Mouse (Mus musculus): ENCODE results near the gene Cldn2. TPM values are rescaled to one million over a fixed set of nuclear protein-coding genes. Genes with fewer than 3 reads are reported as not detected.

Cldn2 gene
- total and polyA plus RNA-seq, 2 experiments, result 22.4 to 59.2 TPM

GRCm38 (mm10) chrX:139774309-139775083 lies 26.1 kb upstream of the Cldn2 start:
- H3K27ac ChIP-seq (replicated peaks; ENCODE audit: insufficient read depth, low read depth, low read length), result no peak overlapping the region
- peaks cover 6% of the 10 kb centered on the region for H3K4me1 ChIP-seq (ENCODE audit: control insufficient read depth, insufficient read depth, low read length)
- H3K9ac ChIP-seq (ENCODE audit: low read depth, low read length), result no peak overlapping the region
- H3K79me2 ChIP-seq (ENCODE audit: control insufficient read depth, insufficient read depth, low read length), result no peaks in the 10 kb centered on the region
- H3K4me3 ChIP-seq (ENCODE audit: insufficient read depth, low read depth, low read length), result no peak overlapping the region
- no peaks in the 10 kb centered on the region for H3K27me3 ChIP-seq (ENCODE audit: control insufficient read depth, insufficient read depth, low read length)
- WGBS, result 18% methylated on average over 18 of the region's 18 CpGs
- DNase-seq (ENCODE audit: extremely low read depth, low read depth, low spot score), result peak; percentile 61
- TF ChIP-seq POLR2A (IDR thresholded peaks at IDR 0.05; ENCODE audit: extremely low read depth, insufficient read depth, low read length) (no peak), CTCF (IDR thresholded peaks at IDR 0.05; ENCODE audit: low read depth, low read length) (peak; percentile 60)
- no peaks in the 10 kb centered on the region for H3K36me3 ChIP-seq (ENCODE audit: control insufficient read depth, insufficient read depth, low read length)

DNA sequence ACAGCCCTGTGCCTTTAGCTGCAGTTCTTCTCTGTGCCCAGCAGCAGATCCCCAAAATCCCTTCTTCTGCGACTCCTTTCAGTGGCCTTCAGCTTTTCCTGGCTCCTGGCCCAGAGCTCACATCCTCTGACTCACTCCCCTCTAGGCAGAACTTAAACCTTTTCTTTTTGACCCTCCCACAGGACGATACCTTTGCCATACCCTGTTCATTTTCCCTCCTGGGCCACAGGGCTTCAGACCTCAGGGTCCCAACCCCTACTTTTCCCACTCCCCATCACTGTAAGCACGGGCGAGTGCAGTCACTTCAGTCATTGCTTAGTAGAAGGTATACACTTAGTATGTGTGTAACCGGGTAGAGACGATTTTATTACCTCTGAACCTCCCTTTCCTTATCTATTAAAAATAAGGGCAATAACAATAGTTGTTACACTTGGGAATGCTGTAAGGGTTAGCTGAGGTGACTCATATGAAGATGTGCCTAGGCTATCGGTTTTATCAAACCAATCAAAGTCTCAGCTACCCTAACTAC lies 25.5 kb upstream of the Cldn2 start:
- Histone ChIP-seq H3K4me3 (ENCODE audit: insufficient read depth, low read depth, low read length) (no peak overlapping the region), H3K9ac (ENCODE audit: low read depth, low read length) (no peak overlapping the region), H3K27me3 (ENCODE audit: control insufficient read depth, insufficient read depth, low read length) (no peaks in the 10 kb centered on the region), H3K4me1 (ENCODE audit: control insufficient read depth, insufficient read depth, low read length) (peaks cover 11% of the 10 kb centered on the region), H3K36me3 (ENCODE audit: control insufficient read depth, insufficient read depth, low read length) (no peaks in the 10 kb centered on the region), H3K27ac (replicated peaks; ENCODE audit: insufficient read depth, low read depth, low read length) (no peak overlapping the region), H3K79me2 (ENCODE audit: control insufficient read depth, insufficient read depth, low read length) (no peaks in the 10 kb centered on the region)
- no peak for DNase-seq (ENCODE audit: extremely low read depth, low read depth, low spot score)
- 75% methylated on average over 7 of the region's 7 CpGs for WGBS
- TF ChIP-seq CTCF (IDR thresholded peaks at IDR 0.05; ENCODE audit: low read depth, low read length) (no peak), POLR2A (IDR thresholded peaks at IDR 0.05; ENCODE audit: extremely low read depth, insufficient read depth, low read length) (no peak)

DNA sequence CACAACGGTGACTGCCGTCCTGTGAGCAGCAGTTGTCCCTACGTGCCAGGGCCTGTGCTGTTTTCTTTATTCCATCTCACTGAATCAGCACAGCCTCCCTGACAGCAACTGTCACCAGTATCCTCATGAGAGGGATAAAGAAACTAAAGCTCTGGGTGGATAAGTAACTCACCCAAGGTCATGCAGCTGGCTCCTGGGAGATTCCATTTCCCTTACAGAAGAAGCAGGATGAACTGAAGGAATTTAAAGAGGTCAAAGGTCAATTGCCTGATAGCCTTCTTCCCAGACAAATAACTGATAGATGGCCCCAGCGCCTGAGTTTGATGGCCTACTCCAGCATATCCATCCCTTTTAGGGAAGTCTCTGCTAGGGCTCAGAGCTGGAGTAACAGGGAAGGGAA lies 23.3 kb upstream of the Cldn2 start:
- no peaks in the 10 kb centered on the region for H3K27me3 ChIP-seq (ENCODE audit: control insufficient read depth, insufficient read depth, low read length)
- H3K4me1 ChIP-seq (ENCODE audit: control insufficient read depth, insufficient read depth, low read length), result peaks cover 25% of the 10 kb centered on the region
- no peaks in the 10 kb centered on the region for H3K36me3 ChIP-seq (ENCODE audit: control insufficient read depth, insufficient read depth, low read length)
- no peaks in the 10 kb centered on the region for H3K79me2 ChIP-seq (ENCODE audit: control insufficient read depth, insufficient read depth, low read length)
- no peak overlapping the region for H3K9ac ChIP-seq (ENCODE audit: low read depth, low read length)
- H3K4me3 ChIP-seq (ENCODE audit: insufficient read depth, low read depth, low read length), result no peak overlapping the region
- DNase-seq (ENCODE audit: extremely low read depth, low read depth, low spot score), result no peak
- H3K27ac ChIP-seq (replicated peaks; ENCODE audit: insufficient read depth, low read depth, low read length), result no peak overlapping the region
- no peak for TF ChIP-seq CTCF (IDR thresholded peaks at IDR 0.05; ENCODE audit: low read depth, low read length)
- no peak for TF ChIP-seq POLR2A (IDR thresholded peaks at IDR 0.05; ENCODE audit: extremely low read depth, insufficient read depth, low read length)
- 50% methylated on average over 4 of the region's 4 CpGs for WGBS

- Histone ChIP-seq H3K27ac (replicated peaks; ENCODE audit: insufficient read depth, low read depth, low read length) (peak overlapping the region; percentile 94), H3K27me3 (ENCODE audit: control insufficient read depth, insufficient read depth, low read length) (no peaks in the 10 kb centered on the region), H3K79me2 (ENCODE audit: control insufficient read depth, insufficient read depth, low read length) (no peaks in the 10 kb centered on the region), H3K4me1 (ENCODE audit: control insufficient read depth, insufficient read depth, low read length) (peaks cover 30% of the 10 kb centered on the region), H3K9ac (ENCODE audit: low read depth, low read length) (peak overlapping the region; percentile 57), H3K4me3 (ENCODE audit: insufficient read depth, low read depth, low read length) (no peak overlapping the region), H3K36me3 (ENCODE audit: control insufficient read depth, insufficient read depth, low read length) (no peaks in the 10 kb centered on the region)
- WGBS, result 15% methylated on average over 1 of the region's 1 CpGs
- DNase-seq (ENCODE audit: extremely low read depth, low read depth, low spot score), result peak; percentile 86
- TF ChIP-seq POLR2A (IDR thresholded peaks at IDR 0.05; ENCODE audit: extremely low read depth, insufficient read depth, low read length) (no peak), CTCF (IDR thresholded peaks at IDR 0.05; ENCODE audit: low read depth, low read length) (no peak)
Measured at GRCm38 (mm10) chrX:139778886-139779285, 21.7 kb upstream of the Cldn2 start.

- 15% methylated on average over 5 of the region's 5 CpGs for WGBS
- DNase-seq (ENCODE audit: extremely low read depth, low read depth, low spot score), result peak; percentile 88
- H3K36me3 ChIP-seq (ENCODE audit: control insufficient read depth, insufficient read depth, low read length), result no peaks in the 10 kb centered on the region
- no peak overlapping the region for H3K4me3 ChIP-seq (ENCODE audit: insufficient read depth, low read depth, low read length)
- no peak for TF ChIP-seq POLR2A (IDR thresholded peaks at IDR 0.05; ENCODE audit: extremely low read depth, insufficient read depth, low read length)
- no peak for TF ChIP-seq CTCF (IDR thresholded peaks at IDR 0.05; ENCODE audit: low read depth, low read length)
- peak overlapping the region; percentile 57; the same call in 1 of the 2 replicates for H3K9ac ChIP-seq (ENCODE audit: low read depth, low read length)
- H3K4me1 ChIP-seq (ENCODE audit: control insufficient read depth, insufficient read depth, low read length), result peaks cover 30% of the 10 kb centered on the region
- H3K27me3 ChIP-seq (ENCODE audit: control insufficient read depth, insufficient read depth, low read length), result no peaks in the 10 kb centered on the region
- no peaks in the 10 kb centered on the region for H3K79me2 ChIP-seq (ENCODE audit: control insufficient read depth, insufficient read depth, low read length)
- peak overlapping the region; percentile 94 for H3K27ac ChIP-seq (replicated peaks; ENCODE audit: insufficient read depth, low read depth, low read length)
Measured at GRCm38 (mm10) chrX:139779401-139779800, 21.2 kb upstream of the Cldn2 start.

GRCm38 (mm10) chrX:139780988-139781387 lies 19.6 kb upstream of the Cldn2 start:
- Histone ChIP-seq H3K27ac (replicated peaks; ENCODE audit: insufficient read depth, low read depth, low read length) (peak overlapping the region; percentile 42), H3K27me3 (ENCODE audit: control insufficient read depth, insufficient read depth, low read length) (no peaks in the 10 kb centered on the region), H3K36me3 (ENCODE audit: control insufficient read depth, insufficient read depth, low read length) (no peaks in the 10 kb centered on the region), H3K79me2 (ENCODE audit: control insufficient read depth, insufficient read depth, low read length) (no peaks in the 10 kb centered on the region), H3K4me1 (ENCODE audit: control insufficient read depth, insufficient read depth, low read length) (peaks cover 30% of the 10 kb centered on the region), H3K4me3 (ENCODE audit: insufficient read depth, low read depth, low read length) (no peak overlapping the region), H3K9ac (ENCODE audit: low read depth, low read length) (no peak overlapping the region)
- WGBS, result 30% methylated on average over 3 of the region's 3 CpGs
- TF ChIP-seq POLR2A (IDR thresholded peaks at IDR 0.05; ENCODE audit: extremely low read depth, insufficient read depth, low read length) (no peak), CTCF (IDR thresholded peaks at IDR 0.05; ENCODE audit: low read depth, low read length) (no peak)
- DNase-seq (ENCODE audit: extremely low read depth, low read depth, low spot score), result no peak
